Mouse (Mus musculus) cerebellum, postnatal 4 days (tissue): Measurements from ENCODE around the gene Mrps9.
"Not testable (repeated sequence)": the region's sequence is repeated elsewhere in the genome, so short reads cannot be mapped to it uniquely, and the experiment has no call there.

Experiments used
- DNase-seq, 2 experiments: peaks; one replicate each; pipeline ENCODE4 v3.0.0; 2022; ENCODE audit warnings: low spot score in 2 of 2, mixed read lengths in 1 of 2

The Mrps9 gene

GRCm38 (mm10) chr1:42850663-42851397 lies at the start of gene Mrps9:
Gene Mrps9, plus strand, starts transcription at chr1:42851233.
- DNase-seq: peak; percentile 95 to 97

GRCm38 (mm10) chr1:42813301-42813845 lies 37.7 kb upstream of the Mrps9 start:
- DNase-seq: no peak

DNA sequence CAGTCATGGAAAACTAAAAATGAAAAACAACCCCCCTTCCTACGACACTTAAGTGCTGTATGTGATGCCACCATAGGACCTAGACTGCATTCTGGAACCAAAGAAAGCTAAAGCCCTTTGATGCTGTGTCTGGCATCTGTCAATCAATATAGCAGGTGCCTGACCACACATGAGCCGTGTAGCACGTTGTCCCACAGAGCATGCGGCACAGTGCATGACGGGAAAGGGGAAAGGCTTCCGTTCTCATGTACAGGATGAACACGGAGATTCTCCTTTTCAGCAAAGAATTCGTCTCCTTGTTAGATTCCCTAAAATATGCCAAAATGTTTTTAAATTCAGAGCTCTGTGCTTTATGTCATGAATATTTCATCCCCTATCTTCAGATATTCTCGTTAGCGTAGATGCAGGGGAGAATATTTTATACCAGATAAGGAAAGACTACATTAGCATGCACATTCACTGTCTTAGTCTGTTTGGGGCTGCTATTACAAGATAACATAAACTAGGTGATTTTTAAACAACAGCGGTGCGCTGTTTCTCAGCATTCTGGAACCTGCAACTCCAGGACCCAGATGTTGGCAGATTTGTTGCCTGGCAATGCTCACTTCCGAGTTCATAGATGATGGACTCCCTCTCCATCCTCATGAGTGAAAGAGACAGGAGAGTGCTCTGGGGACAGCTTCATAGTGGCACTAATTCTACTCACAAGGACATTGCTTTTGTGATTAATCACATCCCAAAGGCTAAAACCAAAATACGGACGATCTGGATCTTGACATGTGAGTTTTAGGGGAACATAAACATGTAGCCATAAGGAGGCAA lies 36.0 kb upstream of the Mrps9 start:
- no peak for DNase-seq

DNA sequence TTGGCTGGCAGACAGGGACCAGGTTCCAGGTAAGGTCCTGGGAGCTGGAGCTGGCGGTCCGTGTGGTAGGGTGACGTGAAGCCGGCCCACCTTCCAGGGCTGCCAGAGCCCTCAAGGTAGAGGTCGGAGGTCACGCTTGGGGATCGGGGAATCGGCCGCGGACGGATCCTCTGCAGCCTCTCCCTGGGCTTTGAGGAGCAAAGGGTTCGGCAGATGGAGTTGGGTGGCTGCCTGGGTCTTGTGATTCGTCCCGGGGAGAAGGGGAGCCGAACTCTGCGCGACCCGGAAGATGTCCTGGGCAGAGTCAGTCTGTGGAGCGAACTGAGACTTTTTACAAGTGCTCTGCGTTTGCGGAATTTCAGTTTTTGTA lies 350 bp downstream of the Mrps9 start:
- no peak for DNase-seq

DNA sequence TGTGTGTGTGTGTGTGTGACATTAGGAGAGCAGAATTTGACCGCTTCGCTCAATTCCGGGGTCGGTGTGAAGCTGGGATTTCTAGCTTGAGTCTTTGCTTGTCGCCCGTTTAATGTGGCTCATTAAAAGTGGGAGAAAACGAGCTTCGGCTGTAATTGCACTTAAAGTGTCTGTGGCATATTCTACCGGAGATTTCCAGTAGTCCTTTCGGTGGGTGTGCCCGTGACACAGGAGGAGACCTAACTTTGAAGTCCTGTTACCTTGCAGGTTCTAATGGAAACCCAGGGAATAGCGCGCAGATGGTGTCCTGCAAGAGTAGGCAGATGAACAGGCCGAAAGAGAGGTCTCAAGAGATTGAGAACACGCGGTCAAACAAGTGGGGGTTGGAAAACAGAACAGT lies 777 bp downstream of the Mrps9 start:
- no peak for DNase-seq

GRCm38 (mm10) chr1:42864719-42865250 lies 13.8 kb downstream of the Mrps9 start:
- no peak for DNase-seq

DNA sequence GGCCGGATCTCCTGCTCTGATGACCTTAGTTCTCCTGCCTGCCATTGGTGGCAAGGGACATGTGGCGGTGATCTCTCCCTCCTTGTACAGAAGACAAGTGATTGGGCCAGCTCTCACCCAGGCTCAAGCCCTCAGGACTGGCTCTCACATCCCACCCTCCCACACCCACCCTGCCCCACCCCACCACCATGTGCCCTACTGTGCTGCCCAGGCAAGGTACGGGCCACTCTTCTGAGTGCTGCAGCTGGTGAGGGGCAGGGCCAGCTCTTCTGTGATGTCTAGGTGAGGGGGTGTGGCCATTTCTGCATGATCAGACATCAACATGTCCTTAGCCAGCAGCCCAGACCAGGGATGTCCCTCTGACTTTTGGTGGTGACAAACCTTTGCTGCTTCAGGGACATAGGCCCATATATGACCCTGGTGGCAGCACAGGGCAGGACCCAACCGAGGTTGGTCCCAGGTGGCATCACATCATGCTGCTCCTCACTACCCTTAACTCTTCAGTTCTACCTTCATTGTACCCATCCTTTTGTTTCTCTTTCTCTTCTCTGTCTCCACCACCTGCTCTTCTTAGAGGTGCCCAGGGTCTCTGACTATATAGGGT lies 14.4 kb downstream of the Mrps9 start:
- DNase-seq: no peak

DNA sequence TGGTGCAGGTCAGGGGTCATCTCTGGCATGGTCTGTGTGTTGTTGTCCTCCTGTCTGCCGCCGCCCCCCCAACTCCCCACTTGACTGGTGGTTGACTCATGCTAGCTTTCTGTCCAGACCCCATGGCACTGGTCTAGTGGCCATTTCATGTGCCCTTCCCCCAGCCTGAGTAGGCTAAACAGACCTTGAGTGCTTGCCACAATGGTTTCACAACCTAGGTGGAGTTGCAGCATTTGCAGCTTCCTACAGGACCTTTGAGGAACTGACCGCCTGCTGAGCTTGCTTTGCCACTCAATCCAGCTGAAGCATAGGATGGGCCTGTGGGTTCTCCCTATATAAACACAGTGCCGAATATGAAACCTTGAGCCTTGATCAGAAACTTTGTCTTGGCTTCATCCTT lies 15.0 kb downstream of the Mrps9 start:
- no peak for DNase-seq

DNA sequence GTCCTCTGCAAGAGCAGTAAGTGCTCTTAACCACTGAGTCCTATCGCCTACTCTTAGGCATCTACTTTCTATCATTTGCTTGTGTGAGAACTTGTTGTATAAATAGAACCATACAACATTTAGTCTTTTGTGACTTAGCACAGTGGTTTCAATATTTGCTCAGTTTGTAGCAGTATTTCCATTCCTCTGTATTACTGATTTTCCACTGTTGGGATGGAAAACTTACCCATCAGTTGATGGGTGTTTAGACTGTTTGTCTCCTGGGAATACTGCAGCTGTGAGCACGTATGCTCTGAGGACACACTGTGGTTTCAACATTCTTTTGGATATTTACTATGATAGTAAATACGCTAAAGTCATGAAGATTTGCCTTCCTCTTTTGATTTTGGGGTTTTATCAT lies 16.2 kb downstream of the Mrps9 start:
- DNase-seq: no peak

GRCm38 (mm10) chr1:42874174-42874573 lies 23.1 kb downstream of the Mrps9 start:
- DNase-seq: no peak

GRCm38 (mm10) chr1:42875271-42875670 lies 24.2 kb downstream of the Mrps9 start:
- no peak for DNase-seq

DNA sequence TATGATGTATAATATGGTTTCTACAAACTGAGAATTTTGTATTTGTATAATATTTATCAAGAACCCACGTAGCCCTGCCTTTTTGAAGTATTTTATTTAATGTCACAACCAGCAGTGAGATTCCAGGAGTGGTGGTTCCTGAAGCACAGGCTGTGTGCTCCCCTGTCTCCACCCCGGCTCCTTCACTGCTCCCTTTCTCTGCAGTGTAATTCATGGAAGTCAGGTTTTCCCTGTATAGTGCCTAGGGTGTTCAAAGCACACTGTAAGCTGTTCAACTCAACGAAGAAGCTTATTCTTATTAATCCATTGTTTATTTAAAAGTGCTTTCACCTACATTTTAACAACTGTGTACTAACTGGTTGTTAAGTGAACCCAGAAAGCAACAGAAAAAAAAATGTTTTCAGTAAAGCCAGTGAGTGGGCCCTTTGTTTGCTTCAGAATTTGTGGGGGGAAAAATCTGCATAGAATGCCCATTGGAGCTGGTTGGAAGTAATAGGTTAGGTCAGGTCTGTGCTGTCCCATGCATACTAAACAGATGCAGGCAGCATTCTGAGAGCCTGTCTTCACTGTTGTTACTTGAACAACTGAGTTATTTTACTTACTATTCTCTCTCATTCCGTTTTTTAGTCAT lies 25.5 kb downstream of the Mrps9 start:
- DNase-seq: no peak

GRCm38 (mm10) chr1:42877264-42877663 lies 26.2 kb downstream of the Mrps9 start:
- DNase-seq: peak in 1 of 2 experiments; percentile 8

DNA sequence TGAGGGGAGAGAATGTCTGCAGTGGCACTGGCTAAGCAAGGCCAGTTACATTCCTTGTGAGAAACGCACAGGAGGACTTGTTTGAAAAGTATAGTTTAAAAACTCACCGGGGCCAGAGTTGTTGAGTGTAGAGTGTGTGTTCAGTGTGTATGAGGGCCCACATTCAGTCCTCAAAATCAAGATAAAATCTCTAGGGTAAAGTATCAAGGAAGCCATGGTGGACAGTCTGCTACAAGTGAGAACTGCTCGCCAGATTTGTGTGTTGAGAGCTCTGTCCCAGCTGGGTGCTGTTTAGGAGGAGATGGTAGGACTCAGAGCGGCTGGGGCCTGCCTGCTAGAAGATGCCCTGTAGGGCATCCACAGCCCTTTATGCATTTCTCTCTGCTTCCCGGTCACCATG lies 27.8 kb downstream of the Mrps9 start:
- no peak for DNase-seq

- DNase-seq: no peak
Observed at GRCm38 (mm10) chr1:42882258-42882657, 31.2 kb downstream of the Mrps9 start.

GRCm38 (mm10) chr1:42883418-42883817 lies 32.4 kb downstream of the Mrps9 start:
- not testable (repeated sequence) for DNase-seq

GRCm38 (mm10) chr1:42887835-42888234 lies 36.8 kb downstream of the Mrps9 start:
- no peak for DNase-seq

- DNase-seq: no peak
Observed at GRCm38 (mm10) chr1:42888541-42889349, 37.7 kb downstream of the Mrps9 start.

GRCm38 (mm10) chr1:42889421-42889887 lies 38.4 kb downstream of the Mrps9 start:
- DNase-seq: no peak

DNA sequence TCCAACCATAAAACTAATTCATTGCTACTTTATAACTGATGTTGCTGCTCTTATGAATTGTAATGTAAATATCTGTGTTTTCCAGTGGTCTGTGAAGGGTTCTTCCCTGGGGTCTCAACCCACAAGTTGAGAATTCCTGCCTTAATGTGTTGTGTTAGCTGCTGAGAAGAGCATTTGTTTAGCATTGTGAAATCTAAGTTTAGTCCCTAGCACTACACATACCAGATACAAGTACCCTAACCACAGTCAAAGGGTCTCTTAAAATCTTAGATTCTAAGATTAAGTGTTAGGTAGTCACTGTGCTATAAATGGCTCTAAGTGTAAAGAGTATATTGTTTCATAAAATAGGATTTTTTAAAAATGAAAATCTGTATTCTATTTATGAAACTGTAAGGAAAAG lies 43.7 kb downstream of the Mrps9 start:
- DNase-seq: no peak

DNA sequence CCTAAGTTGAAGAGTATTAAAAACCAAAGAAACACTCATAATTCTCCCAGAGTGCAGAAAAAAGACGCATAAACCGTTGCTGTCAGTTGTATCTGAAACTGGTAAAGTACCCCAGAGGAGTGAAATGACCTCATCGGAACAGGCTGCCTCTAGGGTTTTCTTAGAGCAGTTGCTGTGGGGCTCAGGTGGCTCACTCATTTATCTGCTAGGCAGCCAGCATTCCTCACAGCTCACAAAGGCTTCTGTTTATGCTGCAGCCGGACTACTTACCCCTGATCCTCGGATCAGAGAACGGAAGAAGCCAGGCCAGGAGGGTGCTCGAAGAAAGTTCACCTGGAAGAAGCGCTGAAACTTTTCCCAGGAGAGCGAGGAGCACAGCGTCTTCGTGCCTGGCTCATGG lies 54.1 kb downstream of the Mrps9 start:
- DNase-seq: no peak
